Mouse (Mus musculus) G1E (cell line): ENCODE measurements around the gene Mlec.

Source experiments
- CTCF ChIP-seq: IDR thresholded peaks from 2 replicates; pipeline ENCODE4 v1.5.1; 2012; ENCODE audit warnings: low read depth, low read length, inconsistent platforms, mixed read lengths
- POLR2AphosphoS5 ChIP-seq: IDR thresholded peaks from 2 replicates; pipeline ENCODE4 v1.6.1; 2012; ENCODE audit warnings: low read depth, low read length, inconsistent platforms; ENCODE audit not compliant: insufficient replicate concordance
- TAL1 ChIP-seq: conservative IDR thresholded peaks from 2 replicates; pipeline ENCODE4 v1.6.1; 2012; ENCODE audit warnings: low read depth, low read length, inconsistent platforms, mixed read lengths

DNA sequence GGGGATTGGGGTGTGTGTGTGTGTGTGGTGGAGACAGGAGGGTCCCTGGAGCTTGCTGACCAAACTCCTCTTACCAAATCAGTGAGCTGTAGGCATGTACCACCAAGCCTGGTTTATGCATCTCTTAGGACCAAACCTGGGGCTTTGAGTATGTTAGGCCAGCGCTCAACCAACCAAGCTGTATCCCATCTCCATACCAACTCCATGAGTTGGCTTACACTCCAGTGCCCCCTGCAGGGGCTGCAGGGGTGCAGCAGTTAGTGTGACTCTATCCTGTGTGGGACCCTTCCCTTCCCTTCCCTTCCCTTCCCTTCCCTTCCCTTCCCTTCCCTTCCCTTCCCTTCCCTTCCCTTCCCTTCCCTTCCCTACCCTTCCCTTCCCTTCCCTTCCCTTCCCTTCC is 16.6 kb upstream of the Mlec start:
- no peak for TF ChIP-seq TAL1
- TF ChIP-seq CTCF: 0 out of 2 replicates have a peak, but pooled peaks have one; percentile 21
- TF ChIP-seq POLR2AphosphoS5: no peak
